Mouse (Mus musculus) urinary bladder, postnatal 10 days (tissue): ENCODE measurements around the gene Bckdk.
"Not testable (repeated sequence)": the region's sequence is repeated elsewhere in the genome, so short reads cannot be mapped to it uniquely, and the experiment has no call there.

Experiments used
- DNase-seq: peaks from one replicate; pipeline ENCODE4 v3.0.0; 2022; ENCODE audit warnings: low spot score

Bckdk gene

DNA sequence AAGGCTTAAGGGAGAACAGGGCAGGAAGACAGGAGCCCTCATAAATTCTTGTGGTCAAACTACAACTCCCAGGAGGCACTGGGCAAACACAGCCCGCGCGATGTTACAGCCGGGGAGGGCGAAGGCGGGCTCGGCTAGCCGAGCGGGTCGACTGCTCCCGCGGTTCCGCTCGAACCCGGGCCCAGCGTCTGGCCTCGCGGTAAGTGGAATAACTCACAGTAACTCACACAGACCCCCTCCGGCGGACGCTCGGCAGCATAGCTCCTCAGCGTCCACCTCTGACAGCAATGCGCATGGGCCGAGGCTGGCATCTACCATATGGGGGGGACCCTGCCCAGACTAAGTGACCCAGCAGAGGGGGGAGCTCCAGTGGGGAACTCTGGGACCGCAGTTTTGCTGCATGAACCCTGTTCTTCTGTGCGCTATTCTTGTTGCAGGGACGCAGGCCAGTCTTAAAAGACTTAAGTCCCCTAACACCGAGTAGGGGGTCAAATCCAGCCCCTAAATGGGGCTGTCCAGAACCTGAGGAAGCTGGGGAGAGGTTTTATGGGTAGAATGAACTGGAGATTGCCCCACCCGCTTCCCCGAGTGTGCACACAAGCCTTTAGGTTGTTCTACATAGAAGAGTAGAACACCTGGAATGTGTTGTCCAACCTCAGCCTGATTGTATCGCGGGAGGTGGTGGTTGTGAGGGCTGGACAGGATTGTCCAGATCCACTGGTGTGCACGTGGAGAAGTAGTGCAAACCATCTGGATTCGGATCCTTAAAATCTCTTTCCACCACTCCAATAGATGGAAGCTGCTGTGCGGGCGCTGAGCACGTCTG is at the start of gene Bckdk:
Gene Bckdk, plus strand, starts transcription at position 112 of the 826 bp plus-strand sequence.
- DNase-seq: peak; percentile 33

GRCm38 (mm10) chr7:127858258-127858657 is 45.6 kb upstream of the Bckdk start:
- no peak for DNase-seq

- no peak for DNase-seq
Observed at GRCm38 (mm10) chr7:127866434-127866833, 37.4 kb upstream of the Bckdk start.

DNA sequence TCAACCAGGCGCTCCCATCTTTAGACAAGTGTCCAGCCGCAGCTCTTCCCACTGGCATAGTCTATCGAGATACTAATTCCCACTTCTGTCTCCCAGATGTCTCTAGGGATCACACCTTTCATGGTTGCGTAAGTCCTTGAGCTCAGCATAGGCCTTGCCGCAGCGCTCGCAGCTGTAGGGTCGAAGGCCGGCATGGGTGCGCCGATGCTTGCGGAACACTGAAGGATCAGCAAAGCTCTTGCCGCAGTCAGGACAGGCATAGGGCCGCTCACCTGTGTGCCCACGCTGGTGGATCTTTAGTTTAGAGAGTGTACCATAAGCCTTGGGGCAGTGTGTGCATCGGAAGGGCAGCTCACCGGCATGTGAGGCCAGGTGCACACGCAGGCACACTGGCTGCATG is 36.2 kb upstream of the Bckdk start:
- no peak for DNase-seq

DNA sequence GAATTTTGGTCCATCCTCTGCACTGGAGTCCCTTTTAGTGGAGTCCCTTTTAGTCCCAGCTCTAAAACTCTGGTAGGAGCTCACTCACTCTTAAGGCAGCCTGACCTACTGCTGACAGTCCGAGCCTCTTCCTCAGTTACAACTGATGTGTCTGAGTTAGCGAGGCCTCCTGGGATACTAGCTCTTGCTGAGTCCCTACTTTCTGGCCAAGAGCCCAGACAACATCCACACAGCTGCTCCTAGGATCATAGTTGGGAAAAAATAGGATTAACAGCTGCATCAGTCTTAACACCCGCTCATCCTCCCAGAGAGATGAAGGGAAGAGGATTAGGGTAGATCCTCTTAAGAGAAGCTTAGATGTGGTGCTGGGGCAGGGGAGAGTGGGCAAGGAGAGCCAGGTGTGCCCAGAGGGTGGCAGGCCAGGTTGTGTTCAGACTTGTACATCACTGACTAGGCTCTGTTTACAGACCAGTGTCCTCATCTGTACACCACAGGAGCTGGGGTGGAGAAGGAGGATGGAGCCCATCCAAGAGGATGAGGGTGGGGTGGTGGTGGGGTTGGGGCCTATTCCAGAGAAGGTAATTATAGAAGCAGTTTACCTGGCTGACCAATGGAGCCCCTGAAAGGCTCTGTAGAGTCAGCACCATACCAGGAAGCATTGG is 34.6 kb upstream of the Bckdk start:
- no peak for DNase-seq

DNA sequence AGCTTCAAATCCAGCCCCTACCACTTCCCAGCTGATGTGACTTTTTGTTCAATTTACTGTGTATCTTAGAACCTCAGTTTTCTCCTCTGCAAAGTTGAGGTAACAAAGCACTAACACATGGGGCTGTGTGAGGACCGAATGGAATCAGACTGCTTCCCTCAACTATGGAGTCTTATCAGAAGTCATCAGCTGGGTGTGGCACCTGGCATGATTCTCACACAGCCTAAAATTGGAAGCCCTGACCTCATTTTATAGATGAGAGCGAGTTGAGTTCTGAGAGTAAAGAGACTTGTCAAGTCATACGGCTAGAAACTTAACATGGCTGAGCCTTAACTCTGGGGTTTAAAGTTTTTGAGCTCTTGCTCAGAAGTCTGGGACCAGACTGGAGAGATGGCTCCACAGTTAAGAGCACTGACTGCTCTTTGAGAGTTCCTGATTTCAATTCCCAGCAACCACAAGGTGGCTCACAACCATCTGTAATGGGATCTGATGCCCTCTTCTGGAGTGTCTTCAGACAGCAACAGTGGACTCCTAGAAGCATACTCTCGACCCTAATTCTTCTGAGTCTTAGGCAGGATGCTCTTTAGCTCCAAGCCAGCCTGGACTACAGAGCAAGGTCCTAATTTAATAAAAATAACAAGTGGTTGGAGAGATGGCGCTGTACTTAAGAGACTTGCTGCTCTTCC is 33.6 kb upstream of the Bckdk start:
- DNase-seq: no peak

DNA sequence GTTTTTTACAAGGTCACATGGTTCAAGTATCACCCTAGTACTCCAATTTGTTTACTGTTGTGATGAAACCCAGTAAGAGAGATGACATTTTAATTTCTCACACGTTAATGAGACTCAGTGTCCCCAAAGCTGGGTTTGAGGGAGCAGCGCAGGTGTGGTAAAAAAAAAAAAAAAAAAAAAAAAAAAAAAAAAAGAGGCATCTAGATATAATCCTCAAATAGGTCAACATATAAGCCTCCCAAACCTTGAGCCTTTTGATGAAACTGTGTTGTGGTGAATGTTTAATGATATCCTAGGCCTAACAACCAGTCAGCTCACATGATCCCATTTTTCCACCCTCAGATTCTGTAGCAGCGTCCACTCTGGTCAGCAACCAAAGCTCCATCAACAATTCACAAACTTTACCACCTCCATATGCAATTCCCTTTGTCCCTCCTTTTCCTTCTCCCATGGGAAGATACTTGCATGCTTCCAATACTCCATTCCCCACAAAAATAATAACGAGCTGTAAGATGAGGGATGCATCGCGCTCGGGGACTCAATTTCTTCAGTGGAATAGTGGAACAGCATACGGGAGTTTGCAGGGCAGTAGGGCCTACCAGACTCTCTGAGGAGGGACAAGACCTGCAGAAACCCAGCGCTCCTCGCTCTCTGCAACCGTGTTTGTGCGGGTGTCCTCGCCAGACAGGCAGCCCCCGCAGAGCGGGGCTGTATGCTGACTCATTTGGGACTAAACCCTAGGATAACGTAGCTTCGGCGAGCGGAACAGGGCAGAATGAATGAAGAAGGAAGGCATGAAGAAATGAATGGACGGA is 28.9 kb upstream of the Bckdk start:
- no peak for DNase-seq

GRCm38 (mm10) chr7:127875627-127876001 is 28.3 kb upstream of the Bckdk start:
- peak; percentile 76 for DNase-seq

- DNase-seq: no peak
Observed at GRCm38 (mm10) chr7:127876041-127876466, 27.8 kb upstream of the Bckdk start, which contains the start of gene Zfp646. Gene Zfp646 (plus strand): TSS chr7:127876221.

DNA sequence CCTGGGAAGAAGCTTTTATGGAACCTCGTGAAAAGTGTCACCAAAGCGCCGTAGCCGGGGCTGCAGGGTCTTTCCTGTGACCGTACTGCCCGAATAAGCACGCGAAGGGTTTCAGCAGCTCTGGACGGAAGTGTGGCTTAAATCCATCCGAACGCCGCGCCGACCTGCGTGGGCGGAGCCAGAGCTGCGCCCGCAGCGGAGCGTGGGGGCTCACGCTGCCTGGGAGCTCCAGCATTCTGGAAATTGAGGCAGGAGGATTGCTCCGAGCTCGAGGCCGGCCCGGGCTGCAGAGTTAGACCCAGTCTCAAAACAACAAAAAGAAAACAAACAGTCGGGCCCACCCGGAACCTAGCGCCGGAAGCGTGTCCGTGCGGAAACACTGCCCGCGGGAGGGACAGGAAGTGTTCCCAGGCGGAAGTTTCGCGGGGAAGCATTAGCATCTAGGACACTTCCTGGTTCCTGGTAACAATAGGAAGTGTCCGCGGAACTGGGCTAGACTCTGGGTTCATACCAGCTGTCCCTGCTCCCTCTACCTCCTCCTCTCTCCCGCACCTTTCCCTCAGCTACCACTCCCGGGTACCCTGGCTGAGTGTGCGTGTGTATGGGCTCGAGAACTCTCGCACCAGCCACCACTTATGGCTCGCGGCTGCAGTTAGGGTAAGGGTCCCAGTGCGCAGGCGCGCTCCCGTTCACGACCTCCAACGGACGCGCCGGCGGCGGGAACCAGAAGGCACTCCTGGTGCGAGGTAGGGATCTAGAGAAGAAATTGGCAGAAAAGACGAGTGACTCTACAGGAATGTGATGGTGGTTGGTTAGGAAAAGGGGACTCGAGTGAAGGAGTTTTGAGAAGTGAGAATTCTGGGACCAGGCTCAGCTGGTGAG is 27.2 kb upstream of the Bckdk start, which contains the start of gene Zfp668:
Gene Zfp668, minus strand, starts transcription at position 362 of the 882 bp plus-strand sequence.
- peak; percentile 59 for DNase-seq

DNA sequence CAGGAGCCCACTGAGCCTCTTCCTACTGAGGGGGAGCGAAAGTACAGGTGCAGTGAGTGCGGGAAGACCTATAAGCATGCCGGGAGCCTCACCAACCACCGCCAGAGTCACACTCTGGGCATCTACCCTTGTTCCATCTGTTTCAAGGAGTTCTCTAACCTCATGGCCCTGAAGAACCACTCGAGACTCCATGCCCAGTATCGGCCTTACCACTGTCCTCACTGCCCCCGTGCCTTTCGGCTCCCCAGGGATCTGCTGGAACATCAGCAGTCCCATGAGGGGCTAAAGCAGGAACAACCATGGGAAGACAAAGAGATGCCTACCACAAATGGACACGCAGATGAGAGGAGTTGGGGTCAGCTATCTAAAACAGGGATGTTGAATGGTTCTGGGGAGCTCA is 24.6 kb upstream of the Bckdk start:
- no peak for DNase-seq

- DNase-seq: no peak
Observed at GRCm38 (mm10) chr7:127880431-127880830, 23.5 kb upstream of the Bckdk start.

GRCm38 (mm10) chr7:127885951-127886350 is 17.9 kb upstream of the Bckdk start:
- DNase-seq: no peak

DNA sequence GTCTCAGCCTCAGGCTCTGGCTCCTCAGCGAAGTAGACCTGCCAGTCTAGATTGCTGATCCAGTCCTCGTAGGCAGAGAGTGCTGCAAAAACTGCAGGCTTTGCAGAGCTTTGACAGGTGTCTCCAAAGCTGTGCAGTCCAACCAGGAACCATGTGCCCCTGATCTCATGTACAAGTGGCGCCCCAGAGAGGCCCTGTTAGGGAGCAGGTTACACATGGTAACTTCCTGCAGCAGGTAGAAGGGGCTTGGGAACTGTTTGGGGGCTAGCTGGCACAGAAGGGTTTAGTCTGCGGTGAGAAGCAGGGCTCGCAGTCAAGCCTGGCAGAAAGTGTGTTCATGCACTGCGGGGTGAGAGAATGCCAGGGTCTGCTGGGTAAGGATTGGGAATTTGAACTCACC is 17.3 kb upstream of the Bckdk start:
- no peak for DNase-seq

DNA sequence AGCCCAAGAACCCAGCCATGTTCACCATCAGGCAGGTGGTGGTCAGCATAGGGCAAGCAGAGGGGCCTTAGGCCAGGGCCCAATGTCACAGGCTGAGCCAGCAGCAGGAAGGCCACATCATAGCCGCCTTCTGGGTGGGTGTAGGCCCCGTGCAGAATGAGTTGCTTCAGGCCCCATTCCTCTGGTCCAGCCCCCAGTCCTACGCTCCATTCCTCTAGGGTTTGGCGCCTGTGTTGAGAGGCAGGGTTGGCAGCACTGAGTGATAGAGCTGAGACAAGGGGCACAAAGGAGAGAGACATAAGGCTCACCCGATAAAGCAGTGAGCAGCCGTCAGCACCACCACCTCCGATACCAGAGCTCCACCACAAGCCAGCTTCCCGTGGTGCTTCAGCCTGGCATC is 16.7 kb upstream of the Bckdk start:
- no peak for DNase-seq

DNA sequence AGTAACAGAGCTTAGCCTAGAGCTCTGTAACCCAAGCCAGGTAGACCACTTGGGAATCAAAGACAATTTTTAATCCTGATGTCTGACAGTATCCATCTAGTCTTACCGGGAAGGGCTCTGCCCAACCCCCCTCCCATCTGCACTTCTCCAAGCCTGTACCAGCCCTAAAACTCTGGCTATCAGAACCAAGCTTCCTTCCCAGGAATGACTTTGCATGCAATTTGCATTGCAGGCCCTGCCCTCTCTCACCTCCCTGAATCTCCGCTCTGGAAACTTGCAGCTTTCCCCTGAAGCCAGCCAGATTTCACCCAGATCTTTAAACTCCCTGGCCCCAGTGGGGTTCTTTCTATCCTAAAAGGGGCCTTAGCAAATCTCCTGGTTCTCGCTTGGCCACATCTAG is 16.1 kb upstream of the Bckdk start:
- no peak for DNase-seq

DNA sequence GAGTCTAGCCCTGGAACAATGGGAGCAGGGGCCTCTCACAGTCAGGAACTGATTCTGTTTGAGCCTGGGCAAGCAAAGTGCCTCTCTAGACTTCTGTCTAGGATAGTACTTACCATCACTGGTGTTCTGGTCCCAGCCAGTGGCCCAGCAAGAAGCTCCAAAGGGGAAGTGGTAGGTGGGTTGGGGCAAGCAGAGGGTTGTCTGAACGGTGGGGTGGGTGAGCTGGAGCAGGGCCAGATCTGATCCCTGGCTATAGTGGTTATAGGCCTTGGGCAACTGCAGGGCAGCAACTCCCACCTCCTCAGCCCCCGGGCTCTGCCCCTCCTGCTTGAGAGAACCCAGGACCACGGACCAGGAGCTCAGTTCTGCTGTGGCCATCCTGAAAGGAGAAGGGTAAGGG is 15.1 kb upstream of the Bckdk start:
- DNase-seq: no peak

DNA sequence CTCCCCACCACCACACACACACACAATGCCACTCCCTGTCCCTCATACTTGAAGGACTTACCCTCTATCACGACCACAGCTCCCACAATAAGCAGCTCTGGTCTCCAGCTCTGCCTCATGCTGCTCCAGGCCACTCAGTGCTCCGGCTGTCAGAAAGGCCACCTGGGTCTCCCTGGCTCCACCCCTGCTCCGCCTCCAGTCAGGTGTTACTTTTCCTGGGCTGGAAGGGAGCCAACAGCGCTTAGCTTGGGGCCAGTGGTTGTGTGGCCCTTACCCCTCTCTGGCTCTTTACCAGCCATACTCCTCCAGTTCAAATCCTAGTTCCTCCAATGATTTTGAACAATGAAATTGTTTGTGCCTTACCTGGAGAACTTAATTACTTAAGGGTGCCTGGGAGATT is 13.1 kb upstream of the Bckdk start, which contains the start of gene Prss53:
Gene Prss53, minus strand, starts transcription at position 173 of the 400 bp plus-strand sequence.
- DNase-seq: no peak

- no peak for DNase-seq
Observed at GRCm38 (mm10) chr7:127894480-127894879, 9.4 kb upstream of the Bckdk start.

DNA sequence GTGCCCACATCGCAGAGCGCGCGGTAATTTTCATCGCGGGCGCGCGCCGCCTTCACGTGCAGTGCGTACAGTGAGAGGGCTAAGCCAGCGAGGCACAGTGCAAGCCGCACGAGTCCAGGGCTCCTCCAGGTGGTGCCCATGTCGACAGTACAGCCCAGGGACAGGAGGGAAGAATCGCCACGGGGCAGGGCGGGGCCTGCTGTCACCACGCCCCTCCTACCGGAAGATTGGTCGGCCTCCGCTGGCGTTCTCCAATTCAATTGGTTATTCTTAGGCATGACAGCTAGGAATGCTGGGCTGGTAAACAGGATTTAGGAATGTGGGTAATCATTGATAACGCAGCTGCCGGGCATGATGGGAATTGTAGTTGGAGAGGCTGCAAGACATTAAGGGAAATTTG is 8.4 kb upstream of the Bckdk start, which contains the start of the genes Gm21974 and Vkorc1:
Gene Gm21974, minus strand, starts transcription at position 13 of the 400 bp plus-strand sequence.
Gene Vkorc1, minus strand, starts transcription at position 176 of the 400 bp plus-strand sequence.
- DNase-seq: peak; percentile 84

DNA sequence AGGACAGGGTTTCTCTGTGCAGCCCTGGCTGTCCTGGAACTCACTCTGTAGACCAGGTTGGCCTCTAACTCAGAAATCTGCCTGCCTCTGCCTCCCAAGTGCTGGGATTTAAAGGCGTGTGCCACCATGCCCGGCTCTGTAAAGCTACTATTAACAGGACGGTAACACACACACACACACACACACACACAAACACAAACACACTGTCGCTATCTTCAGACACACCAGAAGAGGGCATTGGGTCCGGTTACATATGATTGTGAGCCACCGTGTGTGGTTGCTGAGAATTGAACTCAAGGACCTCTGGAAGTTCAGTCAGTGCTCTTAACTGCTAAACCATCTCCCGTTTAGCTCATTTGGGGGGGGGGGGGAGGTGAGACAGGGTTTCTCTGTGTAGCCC is 8.0 kb upstream of the Bckdk start:
- DNase-seq: not testable (repeated sequence)
